Mouse (Mus musculus) neural tube, embryonic 11.5 days (tissue): ENCODE measurements around the gene Cacna1c. TPM values are rescaled to one million over a fixed set of nuclear protein-coding genes. Genes with fewer than 3 reads are reported as not detected.
A peak's percentile ranks its signal among the peaks of the same experiment; 100 is the strongest.

Experiments
- ATAC-seq: fragments of 200-750 bp; cut with Nextera tagmentation; 2 replicates; pipeline ENCODE4 v1.8.0; 2017; ENCODE audit warnings: moderate number of reproducible peaks, mild to moderate bottlenecking, moderate TSS enrichment, moderate library complexity; ENCODE audit not compliant: insufficient read depth, low FRiP score, low TSS enrichment
- DNase-seq: peaks from one replicate; pipeline ENCODE4 v3.0.0-alpha.2; 2015; ENCODE audit warnings: low spot score
- H3K27ac ChIP-seq: fragments of 300-500 bp; sonication (generic); 2 replicates; pipeline ENCODE4 v1.5.1; 2014; ENCODE audit warnings: low read depth, mild to moderate bottlenecking, low read length
- H3K27me3 ChIP-seq: fragments of 300-500 bp; sonication (generic); 2 replicates; pipeline ENCODE4 v1.6.1; 2014; ENCODE audit warnings: mild to moderate bottlenecking, low read length, mixed read lengths; ENCODE audit not compliant: control insufficient read depth, insufficient read depth
- H3K36me3 ChIP-seq: fragments of 300-500 bp; sonication (generic); 2 replicates; pipeline ENCODE4 v1.6.1; 2014; ENCODE audit warnings: mild to moderate bottlenecking, low read length, moderate library complexity, mixed read lengths; ENCODE audit not compliant: control insufficient read depth, insufficient read depth
- H3K4me1 ChIP-seq: fragments of 300-500 bp; sonication (generic); 2 replicates; pipeline ENCODE4 v1.6.1; 2014; ENCODE audit warnings: low read length, mixed read lengths; ENCODE audit not compliant: control insufficient read depth, insufficient read depth
- H3K4me2 ChIP-seq: fragments of 300-500 bp; sonication (generic); 2 replicates; pipeline ENCODE4 v1.6.1; 2014; ENCODE audit warnings: low read depth, mild to moderate bottlenecking, moderate library complexity
- H3K4me3 ChIP-seq: fragments of 300-500 bp; sonication (generic); 2 replicates; pipeline ENCODE4 v1.5.1; 2014; ENCODE audit warnings: low read depth, low read length
- H3K9ac ChIP-seq: fragments of 300-500 bp; sonication (generic); 2 replicates; pipeline ENCODE4 v1.6.1; 2014; ENCODE audit warnings: mild to moderate bottlenecking, low read length
- H3K9me3 ChIP-seq: fragments of 300-500 bp; sonication (generic); 2 replicates; pipeline ENCODE4 v1.6.1; 2016; ENCODE audit warnings: low read length; ENCODE audit not compliant: control insufficient read depth
- WGBS: fragments of 180-500 bp; shearing (Covaris S2); extraction: QIAGEN DNeasy Blood & Tissue Kit; methylation state at CpG from one replicate; pipeline ENCODE4 v1.1.7; 2014; 5-methylcytosine and 5-hydroxymethylcytosine counted together
- polyA plus RNA-seq: library from polyadenylated mRNA; unstranded; fragments of >200 nt; fragmentation: Nextera tagmentation; extraction: Ambion mirVana; gene quantifications from 2 replicates; pipeline ENCODE4 v1.2.1, GENCODE M21; 2014

Cacna1c gene
- polyA plus RNA-seq, 1 experiment from 2014 or later, result 3.3 TPM

DNA sequence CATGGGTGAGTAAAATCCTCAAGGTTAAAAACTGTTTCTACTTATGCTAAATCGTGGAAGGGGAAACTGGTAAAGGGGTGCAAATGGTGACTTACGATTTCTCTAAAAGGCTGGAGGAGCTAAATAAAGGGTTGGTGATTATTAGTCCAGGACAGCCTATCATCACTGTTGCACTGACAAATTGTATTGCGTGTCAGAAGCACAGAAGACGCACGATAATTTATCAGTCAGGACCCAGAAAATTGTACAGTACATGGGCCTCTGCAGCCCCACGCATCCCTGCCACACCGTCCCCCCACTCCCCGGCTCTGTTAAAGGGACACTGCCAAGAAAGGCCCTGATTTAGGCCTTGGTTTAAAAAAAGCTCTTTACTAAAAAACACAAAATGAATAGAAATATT lies 352.7 kb downstream of the Cacna1c start:
- Histone ChIP-seq H3K27me3 (no peaks in the 10 kb centered on the region), H3K4me2 (no peak overlapping the region), H3K4me1 (peaks cover 14% of the 10 kb centered on the region; the same call in 1 of the 2 replicates), H3K27ac (no peak overlapping the region), H3K9ac (no peak overlapping the region), H3K36me3 (no peaks in the 10 kb centered on the region), H3K4me3 (no peak overlapping the region), H3K9me3 (no peaks in the 10 kb centered on the region)
- no peak for ATAC-seq
- 87% methylated on average over 8 of the region's 8 CpGs for WGBS
- DNase-seq, result no peak

DNA sequence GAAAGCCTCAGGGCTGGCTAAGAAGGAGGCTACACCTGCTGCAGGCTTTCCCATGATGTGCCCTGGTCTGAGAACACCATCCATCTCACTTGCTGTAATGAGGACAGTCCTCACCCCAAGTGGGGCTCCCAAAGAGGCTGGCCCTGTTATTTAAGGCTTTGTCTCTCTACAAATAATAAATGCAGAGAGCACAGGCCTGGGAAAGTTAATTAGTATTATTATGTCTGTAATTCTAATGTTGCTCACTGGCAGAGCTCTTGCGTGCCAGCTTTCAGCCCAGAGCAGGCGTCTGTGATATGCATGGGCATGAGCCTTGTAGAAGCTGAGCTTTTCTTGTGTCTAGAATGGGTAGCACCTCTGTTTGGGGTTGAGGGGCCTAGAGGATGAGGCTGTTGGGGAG lies 354.3 kb downstream of the Cacna1c start:
- no peaks in the 10 kb centered on the region for H3K9me3 ChIP-seq
- ATAC-seq (no peak), DNase-seq (no peak)
- H3K27me3 ChIP-seq, result no peaks in the 10 kb centered on the region
- no peaks in the 10 kb centered on the region for H3K36me3 ChIP-seq
- no peak overlapping the region for H3K4me2 ChIP-seq
- WGBS, result 94% methylated on average over 2 of the region's 2 CpGs
- no peak overlapping the region for H3K27ac ChIP-seq
- no peak overlapping the region for H3K9ac ChIP-seq
- no peak overlapping the region for H3K4me3 ChIP-seq
- peaks cover 11% of the 10 kb centered on the region; the same call in 1 of the 2 replicates for H3K4me1 ChIP-seq

DNA sequence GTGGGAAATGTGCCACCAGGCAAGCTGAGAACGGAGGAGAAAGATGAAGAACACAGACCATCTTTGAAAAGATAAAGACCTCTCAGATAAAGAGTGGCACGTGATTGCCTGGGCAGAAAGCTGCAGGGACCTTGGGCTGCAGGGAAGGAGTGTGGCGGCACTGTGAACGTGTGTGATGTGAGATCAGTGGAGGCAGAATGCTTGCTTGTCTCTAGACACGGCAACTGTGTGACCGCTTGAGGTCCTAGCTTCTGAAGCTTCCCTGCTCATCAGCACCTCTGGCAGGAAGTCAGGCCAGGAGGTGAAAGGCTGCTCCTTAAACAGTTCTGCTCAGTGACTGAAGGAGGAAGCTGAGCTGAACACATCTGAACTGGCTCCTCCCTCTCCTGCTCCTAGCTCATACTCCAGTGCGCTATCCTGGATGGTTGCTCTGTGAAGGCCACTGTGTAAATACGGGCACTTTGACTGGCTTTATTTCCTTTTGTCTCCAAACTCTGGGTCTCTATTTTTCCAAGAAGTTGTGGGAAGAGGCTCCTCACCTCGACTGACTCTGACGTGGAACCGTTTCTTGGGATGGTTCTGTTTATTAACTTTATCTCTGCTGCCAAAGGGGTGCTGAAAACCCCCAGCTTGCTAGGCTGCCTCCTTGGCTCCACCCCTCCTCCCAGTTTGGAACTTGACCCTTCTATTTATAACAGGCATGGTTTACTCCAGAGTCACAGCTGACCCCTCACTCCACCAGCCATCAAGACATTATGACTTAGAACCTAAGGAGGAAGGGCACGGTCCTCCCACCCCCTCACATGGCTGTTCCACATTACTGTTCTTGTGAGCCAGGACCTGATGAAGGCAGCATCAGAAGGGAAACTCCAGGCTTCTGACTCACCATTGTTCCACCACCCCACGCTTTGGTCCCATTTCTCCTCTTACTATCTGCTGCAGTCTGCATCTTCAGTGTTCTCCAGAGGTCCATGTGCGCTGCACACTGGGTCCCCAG lies 357.0 kb downstream of the Cacna1c start:
- no peak for DNase-seq

DNA sequence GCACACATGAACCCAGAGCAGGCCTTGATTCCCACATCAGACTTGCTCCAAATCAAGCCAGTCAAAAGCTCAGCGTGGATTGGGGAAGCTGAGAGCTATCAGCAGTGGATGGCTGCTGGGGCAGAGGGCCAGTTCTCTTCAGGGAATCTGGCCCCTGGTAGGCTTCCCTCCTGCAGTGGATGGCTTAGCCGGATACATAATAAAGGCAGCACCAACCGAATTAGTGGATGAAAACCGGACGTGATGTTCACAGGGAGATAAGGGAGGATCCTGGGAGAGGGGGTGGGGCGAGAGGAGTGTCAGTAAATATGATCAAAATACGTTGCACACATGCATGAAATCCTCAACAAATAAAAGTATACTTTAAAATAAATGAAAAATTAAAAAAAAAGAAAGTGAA lies 359.5 kb downstream of the Cacna1c start:
- Histone ChIP-seq H3K4me3 (no peak overlapping the region), H3K9me3 (no peaks in the 10 kb centered on the region), H3K27me3 (no peaks in the 10 kb centered on the region), H3K36me3 (no peaks in the 10 kb centered on the region), H3K27ac (no peak overlapping the region), H3K9ac (no peak overlapping the region), H3K4me1 (peaks cover 4% of the 10 kb centered on the region; the same call in 1 of the 2 replicates), H3K4me2 (no peak overlapping the region)
- 35% methylated on average over 7 of the region's 7 CpGs for WGBS
- ATAC-seq (no peak), DNase-seq (no peak)

More for the DNA sequence above, 357.0 kb downstream of the Cacna1c start:
- Histone ChIP-seq H3K4me1 (peaks cover 7% of the 10 kb centered on the region; the same call in 1 of the 2 replicates), H3K27me3 (no peaks in the 10 kb centered on the region), H3K27ac (no peak overlapping the region), H3K4me3 (no peak overlapping the region), H3K9ac (no peak overlapping the region), H3K4me2 (no peak overlapping the region), H3K36me3 (no peaks in the 10 kb centered on the region), H3K9me3 (no peaks in the 10 kb centered on the region)
- no peak for ATAC-seq
- WGBS, result 66% methylated on average over 14 of the region's 14 CpGs

DNA sequence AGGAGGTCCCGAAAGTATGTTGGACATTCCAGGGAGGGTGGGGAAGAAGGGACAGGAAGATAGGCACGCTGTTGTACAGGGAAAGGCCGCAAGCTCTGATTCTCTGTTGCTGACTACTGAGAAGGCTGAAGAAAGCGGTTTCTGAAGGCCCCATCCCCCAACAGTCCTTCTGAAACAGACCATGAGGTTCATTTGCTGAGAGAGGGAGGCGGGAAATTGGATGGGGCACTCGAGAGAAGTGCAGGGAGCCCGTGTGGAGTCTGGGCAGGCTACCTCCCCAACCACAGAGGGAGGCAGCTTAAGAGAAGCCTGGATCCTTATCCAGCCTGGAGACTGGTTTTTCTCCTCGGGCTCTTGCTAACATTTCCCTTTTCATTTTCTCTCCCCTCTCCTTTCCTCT lies 362.2 kb downstream of the Cacna1c start:
- 66% methylated on average over 8 of the region's 8 CpGs for WGBS
- H3K4me3 ChIP-seq, result no peak overlapping the region
- DNase-seq (no peak), ATAC-seq (no peak)
- H3K36me3 ChIP-seq, result no peaks in the 10 kb centered on the region
- 0 out of 2 replicates have a peak, but pooled peaks cover 2% of the 10 kb centered on the region for H3K4me1 ChIP-seq
- no peak overlapping the region for H3K27ac ChIP-seq
- no peak overlapping the region for H3K4me2 ChIP-seq
- H3K9me3 ChIP-seq, result no peaks in the 10 kb centered on the region
- H3K27me3 ChIP-seq, result no peaks in the 10 kb centered on the region
- no peak overlapping the region for H3K9ac ChIP-seq

DNA sequence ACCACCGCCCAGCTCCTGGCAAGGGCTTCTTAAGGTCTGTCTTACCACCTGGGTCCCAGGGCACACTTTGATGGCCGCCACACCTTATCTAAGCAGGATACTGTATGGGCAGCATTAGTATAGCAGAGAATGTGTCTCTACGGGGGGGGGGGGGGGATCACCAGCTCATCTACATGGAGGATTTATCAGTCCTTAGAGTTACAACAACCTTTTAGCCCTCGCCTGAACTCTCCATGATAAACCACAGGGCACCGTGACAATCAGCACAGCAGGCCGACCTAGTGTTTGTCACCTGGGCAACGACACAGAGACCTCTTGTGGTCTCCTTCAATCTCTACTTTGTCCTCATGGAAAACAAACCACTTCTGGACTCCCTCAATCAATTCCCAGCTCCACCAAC lies 363.2 kb downstream of the Cacna1c start:
- no peaks in the 10 kb centered on the region for H3K36me3 ChIP-seq
- no peaks in the 10 kb centered on the region for H3K9me3 ChIP-seq
- ATAC-seq (no peak), DNase-seq (no peak)
- H3K4me3 ChIP-seq, result no peak overlapping the region
- H3K27ac ChIP-seq, result no peak overlapping the region
- no peak overlapping the region for H3K4me2 ChIP-seq
- no peaks in the 10 kb centered on the region for H3K27me3 ChIP-seq
- H3K4me1 ChIP-seq, result no peaks in the 10 kb centered on the region
- WGBS, result 82% methylated on average over 7 of the region's 7 CpGs
- no peak overlapping the region for H3K9ac ChIP-seq

DNA sequence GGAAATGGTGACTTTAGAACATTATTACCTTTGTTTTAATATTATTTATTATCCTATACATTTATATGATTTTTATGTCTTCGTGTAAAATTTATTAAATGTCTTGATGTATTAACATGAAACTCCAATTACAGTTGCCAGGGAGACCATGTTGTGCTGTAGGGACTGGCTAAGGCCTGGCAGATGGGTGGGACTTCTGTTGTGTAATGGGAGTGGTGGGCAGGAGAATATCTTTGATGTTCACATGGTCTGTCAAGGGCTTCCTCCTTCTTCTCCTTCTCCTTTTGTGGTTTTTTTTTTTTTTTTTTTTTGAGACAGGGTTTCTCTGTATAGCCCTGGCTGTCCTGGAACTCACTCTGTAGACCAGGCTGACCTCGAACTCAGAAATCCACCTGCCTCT lies 363.6 kb downstream of the Cacna1c start:
- ATAC-seq (no peak), DNase-seq (no peak)
- Histone ChIP-seq H3K27ac (no peak overlapping the region), H3K9ac (no peak overlapping the region), H3K9me3 (no peaks in the 10 kb centered on the region), H3K36me3 (no peaks in the 10 kb centered on the region), H3K4me1 (0 out of 2 replicates have a peak, but pooled peaks cover 2% of the 10 kb centered on the region), H3K27me3 (no peaks in the 10 kb centered on the region), H3K4me3 (no peak overlapping the region), H3K4me2 (no peak overlapping the region)
- WGBS, result 87% methylated on average over 2 of the region's 2 CpGs

DNA sequence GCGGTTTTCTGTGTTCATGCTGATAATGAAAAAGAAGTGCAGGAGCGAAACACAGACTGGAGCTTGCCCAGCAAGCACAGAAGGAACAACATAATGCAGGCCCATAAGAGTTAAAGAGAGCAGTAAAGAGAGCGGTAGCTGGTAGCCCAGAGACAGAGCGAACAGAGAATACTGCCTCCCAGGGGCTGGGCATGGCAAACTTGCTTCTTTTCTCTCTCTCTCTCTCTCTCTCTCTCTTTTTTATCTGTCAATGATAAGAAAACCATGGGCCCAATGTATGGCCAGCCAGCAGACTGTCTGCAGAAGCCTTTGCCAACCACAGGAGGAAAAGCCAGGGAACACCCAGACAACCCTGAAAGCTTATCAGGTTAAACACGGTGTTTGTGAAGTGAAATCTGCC lies 365.4 kb downstream of the Cacna1c start:
- no peak overlapping the region for H3K27ac ChIP-seq
- DNase-seq, result no peak
- H3K9me3 ChIP-seq, result no peaks in the 10 kb centered on the region
- H3K4me3 ChIP-seq, result no peak overlapping the region
- no peak overlapping the region for H3K4me2 ChIP-seq
- H3K4me1 ChIP-seq, result 0 out of 2 replicates have a peak, but pooled peaks cover 2% of the 10 kb centered on the region
- 87% methylated on average over 5 of the region's 5 CpGs for WGBS
- ATAC-seq, result no peak
- H3K36me3 ChIP-seq, result no peaks in the 10 kb centered on the region
- no peak overlapping the region for H3K9ac ChIP-seq
- H3K27me3 ChIP-seq, result no peaks in the 10 kb centered on the region

DNA sequence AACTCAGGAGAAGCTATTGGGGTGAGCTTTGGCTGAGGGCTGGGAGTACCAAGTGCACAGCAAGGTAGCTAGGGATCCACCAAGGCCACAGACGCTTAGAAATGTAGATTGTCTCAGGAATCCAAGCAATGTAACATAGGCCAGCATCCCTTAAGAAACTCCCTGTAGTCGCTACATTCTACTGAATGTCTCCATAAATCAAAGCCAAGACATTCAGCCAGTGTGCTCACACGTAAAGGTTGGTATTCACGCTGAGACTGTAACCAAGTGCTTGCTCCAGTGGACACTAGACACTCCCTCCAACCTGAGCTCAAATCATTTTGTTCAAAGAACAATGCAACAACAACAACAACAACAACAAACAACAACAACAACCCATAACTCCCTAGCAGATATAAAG lies 368.0 kb downstream of the Cacna1c start:
- DNase-seq, result peak; percentile 30

More for the DNA sequence above, 368.0 kb downstream of the Cacna1c start:
- ATAC-seq, result no peak
- Histone ChIP-seq H3K4me1 (0 out of 2 replicates have a peak, but pooled peaks cover 2% of the 10 kb centered on the region), H3K9me3 (no peaks in the 10 kb centered on the region), H3K36me3 (no peaks in the 10 kb centered on the region), H3K9ac (no peak overlapping the region), H3K4me2 (no peak overlapping the region), H3K4me3 (no peak overlapping the region), H3K27me3 (no peaks in the 10 kb centered on the region), H3K27ac (peak overlapping the region; percentile 35; the same call in 1 of the 2 replicates)
- WGBS, result 40% methylated on average over 4 of the region's 4 CpGs
